Comparison of ENCODE assay signal across 14 mouse cellular contexts in genomic region chr9:102890166-102890565, GRCm38 (mm10). TPM values are rescaled to one million over a fixed set of nuclear protein-coding genes. Genes with fewer than 3 reads are reported as not detected.
A peak's percentile ranks its signal among the peaks of the same experiment; 100 is the strongest.
DNase-seq lines count a peak whose midpoint lies in the region; ATAC-seq lines count a peak whose summit lies in the region.
"Had no signal": no experiment of that assay in that cellular context is flagged by ENCODE, and none has a peak within 500 bp of the region (broad histone marks: within the 10 kb centered on the region; RNA-seq: fewer than 3 reads in every experiment).

No protein-coding gene starts in this region.

- peak overlapping the region; percentile 33 for H3K4me2 ChIP-seq in liver, embryonic 12.5 days
- H3K4me2 ChIP-seq: embryonic facial prominence, embryonic 12.5 days; limb, embryonic 15.5 days had no signal

- ATAC-seq in liver, embryonic 12.5 days: peak; percentile 95
- peak; percentile 99 for ATAC-seq in megakaryocyte progenitor cell, adult 5-6 weeks (replicated peaks; ENCODE audit: poor library complexity)
- ATAC-seq: activated CD4-positive, CD25-positive, alpha-beta regulatory T cell, adult 4 months had no signal

- H3K27me3 ChIP-seq in liver, embryonic 12.5 days (replicated peaks): no peaks in the 10 kb centered on the region
- H3K27me3 ChIP-seq: embryonic facial prominence, embryonic 12.5 days; limb, embryonic 15.5 days had no signal

- no peaks in the 10 kb centered on the region for H3K9me3 ChIP-seq in liver, embryonic 12.5 days (replicated peaks)
- H3K9me3 ChIP-seq: embryonic facial prominence, embryonic 12.5 days; limb, embryonic 15.5 days had no signal

- no peak overlapping the region for H3K4me3 ChIP-seq in liver, embryonic 12.5 days
- H3K4me3 ChIP-seq: embryonic facial prominence, embryonic 12.5 days; limb, embryonic 15.5 days had no signal

- peaks cover 23% of the 10 kb centered on the region for H3K4me1 ChIP-seq in liver, embryonic 12.5 days
- H3K4me1 ChIP-seq: embryonic facial prominence, embryonic 12.5 days; limb, embryonic 15.5 days had no signal

- H3K27ac ChIP-seq in liver, embryonic 12.5 days: no peak overlapping the region
- H3K27ac ChIP-seq: embryonic facial prominence, embryonic 12.5 days; limb, embryonic 15.5 days had no signal

- 6% methylated on average over 9 of the region's 9 CpGs for WGBS in liver, embryonic 12.5 days (ENCODE audit: insufficient replicate concordance)

- H3K9ac ChIP-seq in liver, embryonic 12.5 days: no peak overlapping the region
- H3K9ac ChIP-seq: embryonic facial prominence, embryonic 12.5 days; limb, embryonic 15.5 days had no signal

- peak; percentile 24 to 49 for DNase-seq in lung, adult 18-20 months
- DNase-seq in lung, postnatal 14 days: no peak
- peak; percentile 26 for DNase-seq in c-Kit-positive CD71-negative TER-119-negative erythroid progenitor cells, embryonic 14.5 days (ENCODE audit: low read depth)
- no peak for DNase-seq in ovary, postnatal 36 days (ENCODE audit: low spot score)
- DNase-seq in kidney, postnatal 14 days: no peak
- no peak for DNase-seq in urinary bladder, adult 18-20 months (ENCODE audit: low spot score in 2 of 2)
- DNase-seq: kidney, postnatal 10 days; spleen, adult 18-20 months; thymus, adult 18-20 months had no signal

- H3K36me3 ChIP-seq in liver, embryonic 12.5 days: peaks cover 44% of the 10 kb centered on the region

RNA-seq across cellular contexts. Expression of gene Ryk, which starts 55.4 kb away (rescaled TPM):
- 8.3 and 8.4 TPM in 2 replicates for polyA plus RNA-seq in liver, embryonic 12.5 days (2016; fragmentation: Nextera tagmentation; extraction: Ambion mirVana)
- 1.3 and 1.6 TPM in 2 replicates for total RNA-seq in megakaryocyte progenitor cell, adult 5-6 weeks (2015)
- 0.54 and 2.8 TPM in 2 replicates for total RNA-seq in megakaryocyte progenitor cell, adult 5-6 weeks (2017)

Comparison
In these comparisons a context has a peak if more than half of its experiments do, and no peak if none do; other contexts are left out.
1. DNase-seq: peak in lung, adult 18-20 months (2 of 2) and c-Kit-positive CD71-negative TER-119-negative erythroid progenitor cells, embryonic 14.5 days (single experiment); none in lung, postnatal 14 days (single experiment), ovary, postnatal 36 days (single experiment), kidney, postnatal 14 days (single experiment) and urinary bladder, adult 18-20 months (0 of 2).